Mouse (Mus musculus): ENCODE measurements around the gene Cbx1.

GRCm38 (mm10) chr11:96796586-96796985 lies 7.7 kb downstream of the Cbx1 start:
- no peak for TF ChIP-seq HCFC1 (IDR thresholded peaks at IDR 0.05; ENCODE audit: borderline replicate concordance, insufficient read depth, low read length)
- no peak for TF ChIP-seq CHD2 (IDR thresholded peaks at IDR 0.05; ENCODE audit: low read depth, low read length)
- no peak for TF ChIP-seq MAFK (IDR thresholded peaks at IDR 0.05; ENCODE audit: insufficient read depth, low read depth, low read length)
- no peak for TF ChIP-seq ZNF384 (IDR thresholded peaks at IDR 0.05; ENCODE audit: low read depth, low read length)

Data from ES-E14 (cell line).